Mouse (Mus musculus) lung, adult 10 weeks (tissue): Measurements from ENCODE around the gene Erg28. TPM values are rescaled to one million over a fixed set of nuclear protein-coding genes. Genes with fewer than 3 reads are reported as not detected.

Source experiments
- polyA plus RNA-seq: library from polyadenylated mRNA; stranded (reverse); fragments of 350-450 nt; fragmentation: Illumina TruSeq; extraction: RNeasy Lipid Tissue Mini Kit (QIAGEN cat#74804); gene quantifications from one replicate; pipeline ENCODE4 v1.2.3, GENCODE M21; 2014; ENCODE audit warnings: low read depth, low replicate concordance; ENCODE audit not compliant: insufficient read depth

The Erg28 gene
- polyA plus RNA-seq, result 41.4 TPM

DNA sequence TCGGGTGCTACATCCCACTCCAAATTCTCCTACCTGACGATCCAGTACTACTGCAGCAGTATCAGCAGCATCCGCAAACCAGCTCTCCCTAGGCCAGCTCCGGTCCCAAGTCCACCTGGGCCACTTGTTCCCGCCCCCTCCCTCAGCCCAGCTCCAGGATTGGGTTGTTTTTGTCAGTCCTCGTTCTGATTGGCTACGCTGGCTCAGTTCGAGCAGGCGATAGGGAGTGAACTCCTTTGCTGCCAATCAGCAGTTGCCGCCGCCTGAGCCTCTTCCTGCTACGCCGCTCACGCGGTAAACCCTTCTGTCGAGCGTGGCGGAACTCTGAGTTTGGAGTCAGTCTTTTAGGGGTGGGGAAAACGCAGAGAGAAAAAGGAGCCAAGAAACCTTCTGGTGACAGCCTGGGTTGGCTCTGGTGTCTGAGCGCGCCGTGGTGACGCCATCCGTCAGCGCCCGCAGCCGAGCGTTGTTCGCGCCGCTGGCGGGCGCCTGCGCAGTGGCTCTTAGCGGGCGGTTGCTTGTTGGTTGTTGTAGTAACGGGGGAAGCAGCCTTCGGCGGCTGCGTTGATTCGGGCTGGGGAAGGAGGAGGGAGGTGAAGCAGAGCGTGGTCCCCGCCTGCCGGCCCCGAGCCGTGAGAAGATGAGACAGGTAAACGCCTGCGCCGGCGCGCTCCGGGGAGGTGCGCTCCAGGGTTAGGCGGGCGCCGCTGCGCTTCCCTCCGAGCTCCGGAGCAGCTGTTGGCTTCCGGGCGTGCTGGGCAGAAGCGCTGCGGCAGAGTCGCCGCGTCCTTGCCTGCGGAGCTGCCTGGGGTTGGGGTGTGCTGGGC lies at the start of gene Erg28, which contains the start of gene Ttll5:
Gene Erg28 (minus strand): TSS at position 113 of the 827 bp plus-strand sequence.
Gene Ttll5 (plus strand): TSS at position 222 of the 827 bp plus-strand sequence.

Other genes with a start within 250 kb of the Erg28 start
- 21.4 TPM for gene Jdp2, start 225.5 kb downstream of the Erg28 start, polyA plus RNA-seq
- 13.1 TPM for gene Batf, start 137.9 kb downstream of the Erg28 start, polyA plus RNA-seq
- 3.5 TPM for gene Flvcr2, start 78.0 kb downstream of the Erg28 start, polyA plus RNA-seq
- gene Ttll5, start 109 bp upstream of the Erg28 start, polyA plus RNA-seq, result 5.4 TPM